Mouse (Mus musculus): Measurements from ENCODE around the gene Cyp3a57.
"Not testable (repeated sequence)": the region's sequence is repeated elsewhere in the genome, so short reads cannot be mapped to it uniquely, and the experiment has no call there.

The Cyp3a57 gene

GRCm38 (mm10) chr5:145344941-145345340 is at the start of gene Cyp3a57:
Gene Cyp3a57, plus strand, starts transcription at chr5:145345279.
- no peak for DNase-seq (ENCODE audit: low read depth, low spot score)

GRCm38 (mm10) chr5:145300469-145300868 is 44.6 kb upstream of the Cyp3a57 start:
- DNase-seq (ENCODE audit: low read depth, low spot score): no peak

GRCm38 (mm10) chr5:145301796-145302195 is 43.3 kb upstream of the Cyp3a57 start:
- DNase-seq (ENCODE audit: low read depth, low spot score): not testable (repeated sequence)

- no peak for DNase-seq (ENCODE audit: low read depth, low spot score)
Observed at GRCm38 (mm10) chr5:145302424-145302823, 42.7 kb upstream of the Cyp3a57 start.

GRCm38 (mm10) chr5:145306953-145307352 is 38.1 kb upstream of the Cyp3a57 start:
- DNase-seq (ENCODE audit: low read depth, low spot score): not testable (repeated sequence)

- not testable (repeated sequence) for DNase-seq (ENCODE audit: low read depth, low spot score)
Observed at GRCm38 (mm10) chr5:145307811-145308210, 37.3 kb upstream of the Cyp3a57 start.

GRCm38 (mm10) chr5:145313845-145314244 is 31.2 kb upstream of the Cyp3a57 start:
- no peak for DNase-seq (ENCODE audit: low read depth, low spot score)

GRCm38 (mm10) chr5:145317141-145317540 is 27.9 kb upstream of the Cyp3a57 start:
- no peak for DNase-seq (ENCODE audit: low read depth, low spot score)

GRCm38 (mm10) chr5:145338756-145339155 is 6.3 kb upstream of the Cyp3a57 start:
- DNase-seq (ENCODE audit: low read depth, low spot score): not testable (repeated sequence)

- DNase-seq (ENCODE audit: low read depth, low spot score): no peak
Observed at GRCm38 (mm10) chr5:145349697-145350096, 4.6 kb downstream of the Cyp3a57 start.

GRCm38 (mm10) chr5:145353081-145353480 is 8.0 kb downstream of the Cyp3a57 start:
- no peak for DNase-seq (ENCODE audit: low read depth, low spot score)

- not testable (repeated sequence) for DNase-seq (ENCODE audit: low read depth, low spot score)
Observed at GRCm38 (mm10) chr5:145415416-145415815, 70.3 kb downstream of the Cyp3a57 start.

GRCm38 (mm10) chr5:145422287-145422686 is 77.2 kb downstream of the Cyp3a57 start:
- DNase-seq (ENCODE audit: low read depth, low spot score): no peak

- no peak for DNase-seq (ENCODE audit: low read depth, low spot score)
Observed at GRCm38 (mm10) chr5:145431004-145431403, 85.9 kb downstream of the Cyp3a57 start.

GRCm38 (mm10) chr5:145433688-145434087 is 88.6 kb downstream of the Cyp3a57 start:
- no peak for DNase-seq (ENCODE audit: low read depth, low spot score)

Measured in retina, postnatal 7 days (tissue).